Mouse (Mus musculus): Measurements from ENCODE around the gene Cisd2.

The Cisd2 gene

DNA sequence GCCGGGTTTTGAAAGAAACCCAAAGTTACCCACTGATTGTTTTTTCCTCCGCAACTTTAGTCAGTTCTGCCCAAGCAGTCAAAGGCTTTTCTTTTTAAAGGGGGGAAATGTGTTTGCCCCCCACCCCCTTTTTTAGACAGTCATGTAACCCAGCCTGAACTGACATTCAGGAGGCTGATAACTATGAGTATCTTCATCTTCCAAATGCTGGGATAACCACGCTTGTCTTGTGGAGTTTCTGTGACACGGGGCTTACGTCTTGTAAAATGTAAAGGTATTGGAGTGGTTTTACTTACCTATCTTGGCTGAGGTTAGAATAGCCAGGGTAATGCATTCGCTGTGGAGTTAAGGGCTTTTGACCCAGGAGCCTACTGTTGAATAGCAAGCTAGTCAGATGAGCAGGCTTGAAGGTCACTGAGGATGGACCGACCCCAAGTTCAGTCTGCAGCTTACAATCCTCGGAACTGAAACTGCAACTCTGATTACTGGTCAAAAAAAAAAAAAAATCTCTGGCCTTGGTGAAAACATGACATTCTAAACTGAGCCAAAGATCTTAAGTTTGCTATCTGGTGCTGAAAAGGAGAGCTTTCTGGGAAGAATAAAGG lies at the start of gene Cisd2:
Gene Cisd2 (minus strand): TSS at position 318 of the 605 bp plus-strand sequence.
- peak; percentile 36 for DNase-seq (ENCODE audit: low read depth, low spot score)

DNA sequence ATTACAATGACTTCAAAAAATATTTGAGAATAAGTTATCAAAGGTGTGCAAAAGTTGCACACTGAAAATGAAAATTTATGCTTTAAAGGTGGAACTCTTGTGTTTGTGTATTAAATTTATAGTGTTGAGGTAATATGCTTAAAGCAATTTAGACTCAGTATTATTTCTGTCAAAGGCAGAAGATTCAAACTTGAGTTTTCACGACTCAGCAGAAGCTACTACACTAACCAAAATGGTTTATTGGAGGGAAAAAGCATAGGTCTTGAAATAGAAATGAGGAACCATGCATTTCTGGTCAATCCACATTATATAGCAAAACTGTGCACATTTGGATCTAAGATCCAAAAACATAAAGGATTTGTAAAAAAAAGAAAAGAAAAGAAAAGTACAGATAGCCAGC lies 47.1 kb upstream of the Cisd2 start:
- no peak for DNase-seq (ENCODE audit: low read depth, low spot score)

DNA sequence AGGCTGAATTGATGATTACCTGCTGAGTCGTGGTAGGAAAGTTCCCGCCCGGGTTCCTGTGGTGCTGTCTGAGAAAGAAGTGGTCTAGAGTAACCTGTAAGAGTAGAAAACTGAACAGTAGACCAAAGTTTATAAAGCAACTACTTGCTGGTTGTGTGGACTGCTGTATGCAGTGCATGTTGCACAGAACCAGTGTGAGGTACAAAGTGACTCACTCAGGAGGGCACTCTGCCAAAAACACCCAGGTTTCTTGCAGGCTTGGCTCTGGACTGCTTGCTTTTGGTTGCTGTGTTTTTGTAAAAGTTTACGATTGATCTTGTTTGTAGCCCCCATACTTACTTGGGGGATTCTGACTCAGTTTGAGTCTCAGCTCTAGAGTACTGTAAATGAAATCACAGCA lies 46.2 kb upstream of the Cisd2 start:
- DNase-seq (ENCODE audit: low read depth, low spot score), result no peak

DNA sequence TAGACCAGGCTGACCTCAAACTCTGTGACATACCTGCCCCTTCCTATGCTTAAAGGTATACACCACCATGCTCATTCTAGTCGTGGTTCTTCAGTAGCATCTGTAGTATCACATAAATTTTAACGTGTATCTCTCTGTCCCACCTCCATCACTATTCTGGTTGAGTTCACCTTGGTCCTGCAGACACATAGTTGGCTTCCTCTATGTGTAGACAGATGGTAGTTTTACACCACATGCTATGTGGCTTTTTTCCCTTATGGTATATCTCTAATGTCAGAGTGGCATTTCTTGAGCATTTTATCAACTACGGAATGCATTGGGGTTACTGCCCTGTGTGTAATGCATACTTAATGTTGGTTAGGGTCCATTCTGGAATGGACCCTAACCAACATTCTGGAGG lies 45.4 kb upstream of the Cisd2 start:
- no peak for DNase-seq (ENCODE audit: low read depth, low spot score)

DNA sequence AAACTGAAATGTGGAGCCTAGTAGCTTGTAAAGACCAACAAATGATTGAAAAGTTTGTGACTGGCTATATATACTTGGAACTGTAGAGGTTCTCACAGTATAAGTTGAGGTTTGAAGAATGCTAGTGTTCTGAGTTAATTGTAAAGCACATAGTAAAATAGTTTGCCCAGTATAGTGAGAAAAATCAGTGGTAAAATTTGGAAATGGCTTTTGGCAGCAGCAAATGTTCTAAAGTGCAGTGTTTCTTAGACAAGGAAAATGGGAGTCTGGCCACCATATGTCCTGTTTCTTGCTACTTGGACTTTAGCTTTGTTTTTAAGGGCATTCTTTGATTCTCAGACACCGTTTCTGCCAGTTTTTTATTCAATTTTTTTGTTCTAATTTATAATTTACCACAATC lies 44.7 kb upstream of the Cisd2 start:
- no peak for DNase-seq (ENCODE audit: low read depth, low spot score)

DNA sequence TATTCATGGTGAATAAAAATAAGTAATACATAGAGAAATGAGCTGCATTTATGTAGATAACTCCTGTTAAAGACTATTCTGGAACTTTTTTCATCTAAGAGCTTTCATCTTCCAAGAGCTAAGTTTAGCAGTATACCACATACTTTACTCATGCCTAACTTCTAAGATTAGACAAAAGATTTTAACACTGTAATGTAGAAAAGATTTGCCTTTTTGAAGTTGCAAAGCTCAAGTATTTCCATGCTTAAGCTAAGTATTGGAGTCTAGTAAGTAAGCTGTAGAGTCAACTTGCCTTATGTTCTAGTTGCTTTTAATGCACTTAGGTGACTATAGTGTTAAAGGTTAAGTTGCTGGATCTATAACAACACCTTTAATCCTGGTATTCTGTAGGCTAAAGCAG lies 35.3 kb upstream of the Cisd2 start:
- no peak for DNase-seq (ENCODE audit: low read depth, low spot score)

DNA sequence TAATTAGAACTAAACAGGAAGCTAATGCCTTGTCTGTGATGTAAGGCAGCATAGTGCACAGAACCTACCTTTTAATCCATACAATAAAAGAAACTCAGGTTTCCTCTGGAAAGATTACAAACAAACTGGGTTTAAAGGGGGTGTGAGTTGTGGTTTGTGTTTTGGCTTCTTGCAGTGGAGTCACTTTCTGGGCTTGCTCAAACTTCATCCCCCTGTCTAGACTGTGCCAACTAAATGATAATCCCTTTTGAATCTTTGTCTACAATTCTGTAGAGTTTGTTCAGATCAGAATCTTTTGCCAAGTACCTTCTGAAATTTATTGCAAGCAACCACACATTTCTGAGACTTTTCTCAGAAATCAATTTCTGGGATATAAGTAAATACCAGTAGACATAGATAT lies 21.2 kb upstream of the Cisd2 start:
- no peak for DNase-seq (ENCODE audit: low read depth, low spot score)

DNA sequence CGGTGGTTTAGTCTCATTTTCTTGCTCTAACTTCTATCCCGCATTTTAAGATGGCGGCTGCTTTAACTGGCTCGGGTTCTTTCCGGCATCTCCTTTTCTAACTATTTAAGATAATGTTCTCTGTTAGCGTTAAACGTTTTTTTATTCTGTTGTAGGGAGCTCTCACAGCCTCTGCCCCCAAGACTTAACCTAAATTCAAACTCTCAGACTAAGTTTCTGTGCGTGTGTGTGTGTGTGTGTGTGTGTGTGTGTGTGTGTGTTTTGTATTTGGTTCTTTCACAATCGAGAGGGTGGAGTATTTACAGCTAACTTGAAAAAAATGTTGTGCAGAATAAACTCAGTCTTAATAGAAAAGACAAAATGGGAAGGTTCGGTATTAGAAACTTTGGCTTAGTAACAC lies 16.9 kb upstream of the Cisd2 start:
- no peak for DNase-seq (ENCODE audit: low read depth, low spot score)

DNA sequence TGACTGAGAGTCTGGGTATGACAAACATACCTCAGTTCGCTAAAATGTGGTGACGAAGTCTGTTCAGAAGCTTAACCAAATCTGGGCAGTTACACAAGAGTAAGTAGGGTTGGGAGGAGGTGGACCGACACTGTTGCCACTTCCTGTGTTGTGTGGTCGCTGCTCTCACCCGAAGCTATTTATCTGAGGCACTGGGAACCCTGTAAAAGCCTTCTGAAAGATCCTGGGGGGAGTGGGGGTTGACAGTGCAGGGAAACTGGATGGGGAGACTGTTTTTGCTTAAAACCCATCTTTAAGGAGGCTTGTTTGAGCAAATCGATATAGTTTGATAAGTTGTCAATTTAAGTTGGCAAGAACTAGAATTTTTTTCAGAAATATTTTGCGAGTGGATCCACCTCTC lies 16.5 kb upstream of the Cisd2 start:
- DNase-seq (ENCODE audit: low read depth, low spot score), result peak; percentile 64

DNA sequence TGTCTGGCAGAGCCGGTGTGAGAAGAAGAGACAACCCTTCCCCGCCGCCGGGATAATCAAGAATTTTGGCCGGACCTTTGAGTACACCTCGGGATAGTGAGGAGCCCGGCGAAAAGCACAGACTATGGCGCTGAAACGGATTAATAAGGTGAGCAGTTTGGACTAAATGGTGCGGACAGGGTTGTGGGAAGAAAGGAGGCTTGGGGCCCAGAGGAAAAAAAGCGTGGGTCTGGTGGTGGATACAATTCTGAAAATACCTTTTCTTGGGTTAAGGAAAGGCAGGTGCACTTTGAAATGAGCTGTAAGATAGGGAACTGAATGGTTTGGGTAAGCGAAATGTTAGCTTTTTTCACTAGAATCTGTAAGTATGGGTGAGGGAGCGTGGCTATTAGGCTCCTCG lies 15.9 kb upstream of the Cisd2 start:
- DNase-seq (ENCODE audit: low read depth, low spot score), result no peak

DNA sequence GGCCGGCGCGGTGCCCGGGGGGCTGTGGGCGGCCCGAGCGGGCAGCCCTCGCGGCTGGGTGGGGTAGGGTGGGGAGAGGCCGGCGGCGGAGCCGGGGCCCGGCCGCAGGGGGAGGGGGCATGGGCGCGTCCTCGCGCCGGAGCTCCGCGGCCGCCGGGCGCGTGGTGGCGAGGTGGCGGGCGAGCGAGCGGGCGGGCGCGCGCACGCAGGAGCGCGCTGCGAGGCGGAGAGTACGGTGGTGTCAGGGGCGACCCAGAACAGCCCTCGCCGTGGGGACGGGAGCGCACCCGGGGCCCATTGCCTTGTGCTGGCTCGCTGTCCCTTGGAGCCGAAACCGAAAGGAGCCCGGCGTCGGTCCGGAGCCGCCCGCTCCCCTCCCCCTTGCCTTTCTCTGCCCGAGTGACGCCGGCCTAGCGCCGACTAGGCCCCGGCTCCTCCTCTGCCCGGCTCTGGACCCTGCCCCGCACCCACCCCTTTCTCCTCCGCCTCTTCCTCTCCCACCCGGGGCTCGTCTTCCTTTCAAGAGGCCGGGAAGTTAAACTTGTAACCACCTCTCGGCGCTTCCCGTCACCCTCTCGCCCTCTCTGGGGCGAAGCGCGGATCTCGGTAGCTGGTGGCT lies 15.3 kb upstream of the Cisd2 start:
- peak; percentile 62 for DNase-seq (ENCODE audit: low read depth, low spot score)

DNA sequence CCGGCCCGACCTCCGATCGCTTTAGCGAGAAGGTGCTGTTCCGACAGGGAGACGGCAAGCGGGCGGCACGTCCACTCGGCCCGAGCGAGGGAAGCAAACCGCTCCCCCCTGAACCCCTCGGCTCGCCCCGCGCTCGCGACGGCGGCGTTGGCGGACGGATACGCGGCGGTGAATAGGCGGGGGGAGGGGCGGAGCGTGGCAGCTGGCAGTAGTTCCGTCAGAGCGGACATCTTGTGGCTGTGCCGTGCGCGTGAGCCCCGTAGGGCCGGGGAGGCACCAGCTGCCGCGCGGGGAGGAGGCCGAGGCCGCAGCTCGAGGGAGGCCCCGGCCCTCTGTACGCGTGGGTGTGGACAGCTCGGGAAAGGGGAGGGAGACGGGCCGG lies 14.8 kb upstream of the Cisd2 start:
- peak; percentile 72 for DNase-seq (ENCODE audit: low read depth, low spot score)

DNA sequence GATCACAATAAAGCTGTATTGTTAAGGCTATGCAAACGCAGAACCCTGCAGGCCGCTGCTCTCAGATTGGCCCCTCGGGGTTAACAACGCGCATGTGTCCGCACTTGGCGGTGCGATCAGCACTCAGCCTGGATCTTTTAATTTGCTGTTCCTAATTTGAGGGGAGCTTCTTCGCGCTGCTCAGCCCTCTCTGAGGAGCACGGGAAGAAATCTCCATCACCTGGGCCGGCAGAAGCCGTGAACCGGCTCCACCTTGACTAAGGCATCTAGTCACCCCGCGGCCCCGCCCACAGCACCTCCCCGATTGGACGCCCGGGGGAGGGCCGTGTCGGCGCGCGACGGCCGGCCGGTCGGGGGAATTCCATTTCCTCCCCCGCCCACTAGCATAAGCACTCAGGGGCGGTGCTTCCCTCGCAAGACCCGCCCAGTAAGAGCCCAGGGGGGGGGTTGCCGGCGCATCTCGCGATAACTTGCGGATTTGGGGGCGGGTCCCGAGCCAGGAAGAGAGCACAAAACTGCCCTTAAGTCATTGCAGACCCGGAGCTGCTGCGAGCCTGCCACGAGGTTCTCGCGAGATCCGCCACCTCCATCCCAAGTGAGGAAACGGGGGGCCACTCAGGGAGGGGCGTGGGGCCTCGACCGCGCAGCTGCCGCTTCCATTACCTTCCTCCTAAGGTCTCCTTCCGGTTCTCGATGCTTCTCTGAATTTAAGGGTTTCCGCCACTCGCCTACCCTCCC lies 14.2 kb upstream of the Cisd2 start, which contains the start of gene Ube2d3:
Gene Ube2d3 (plus strand): TSS at position 392 of the 738 bp plus-strand sequence.
- peak; percentile 94 for DNase-seq (ENCODE audit: low read depth, low spot score)

DNA sequence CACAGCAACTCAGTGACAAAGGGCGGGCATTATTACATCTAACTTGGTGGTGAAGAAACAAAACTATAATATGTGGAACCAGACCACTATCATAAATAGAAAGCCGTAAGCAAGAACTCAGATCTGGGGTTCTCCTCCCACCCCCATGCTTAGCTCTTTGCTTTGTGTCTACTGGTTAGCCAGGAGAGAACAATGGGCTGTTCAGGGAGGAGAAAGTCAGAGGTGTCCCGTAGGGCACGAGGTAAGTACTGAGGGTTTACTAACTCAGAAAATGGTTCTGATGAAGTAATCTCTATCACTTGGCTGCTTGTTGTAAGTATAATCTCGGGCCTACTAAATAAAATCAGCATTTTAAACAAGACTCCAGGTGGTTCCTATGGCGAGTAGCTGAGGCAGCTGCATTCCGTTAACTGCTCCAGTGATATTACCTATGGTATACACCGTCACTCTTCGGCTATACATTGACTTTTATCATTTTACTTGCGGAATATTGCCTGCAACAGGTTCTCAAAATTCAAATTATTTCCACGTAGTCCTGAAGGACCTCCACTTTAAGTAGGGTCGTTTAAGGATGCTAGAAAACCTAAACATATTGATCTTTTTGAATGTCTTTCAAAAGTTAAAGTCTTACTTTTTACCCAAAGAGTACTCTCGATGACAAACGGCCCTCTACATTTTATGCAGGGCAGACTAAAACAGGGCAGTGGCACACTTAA lies 13.3 kb upstream of the Cisd2 start:
- no peak for DNase-seq (ENCODE audit: low read depth, low spot score)

DNA sequence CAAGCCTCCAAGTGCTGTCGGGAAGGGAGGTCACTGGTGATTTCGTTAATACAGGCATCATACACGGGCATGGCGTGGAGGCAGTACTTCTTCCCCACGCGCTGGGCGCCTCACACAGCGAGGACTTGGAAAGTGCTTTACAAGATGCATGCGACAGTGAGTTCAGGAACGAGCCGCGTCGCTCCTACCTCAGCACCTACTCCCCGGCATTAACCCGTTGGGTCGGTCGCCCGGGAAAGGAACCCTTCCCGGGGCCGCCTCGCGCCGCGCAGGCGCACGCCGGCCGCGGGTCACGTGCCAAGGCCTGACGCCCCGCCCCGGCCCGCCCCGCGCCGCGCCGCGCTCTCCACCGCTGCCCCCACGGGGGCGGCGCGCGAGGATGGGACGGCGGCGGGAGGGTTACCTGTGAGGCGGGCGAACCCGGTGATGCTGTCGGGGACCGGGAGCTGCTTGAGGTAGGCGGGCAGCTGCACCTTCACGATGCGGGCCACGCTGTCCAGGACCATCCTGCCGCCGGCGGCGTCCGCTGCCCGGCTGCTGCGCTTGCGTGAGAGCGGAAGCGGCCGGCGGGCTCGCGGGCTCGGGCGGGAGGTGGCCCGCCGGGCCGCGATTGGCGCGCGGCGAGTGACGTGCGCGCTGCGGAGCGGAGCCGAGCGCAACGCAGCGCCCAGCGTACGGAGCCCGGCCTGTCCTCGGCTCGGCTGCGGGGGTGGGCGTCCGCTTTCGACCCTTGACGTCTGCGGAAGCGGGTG lies 693 bp downstream of the Cisd2 start:
- peak; percentile 82 for DNase-seq (ENCODE audit: low read depth, low spot score)

DNA sequence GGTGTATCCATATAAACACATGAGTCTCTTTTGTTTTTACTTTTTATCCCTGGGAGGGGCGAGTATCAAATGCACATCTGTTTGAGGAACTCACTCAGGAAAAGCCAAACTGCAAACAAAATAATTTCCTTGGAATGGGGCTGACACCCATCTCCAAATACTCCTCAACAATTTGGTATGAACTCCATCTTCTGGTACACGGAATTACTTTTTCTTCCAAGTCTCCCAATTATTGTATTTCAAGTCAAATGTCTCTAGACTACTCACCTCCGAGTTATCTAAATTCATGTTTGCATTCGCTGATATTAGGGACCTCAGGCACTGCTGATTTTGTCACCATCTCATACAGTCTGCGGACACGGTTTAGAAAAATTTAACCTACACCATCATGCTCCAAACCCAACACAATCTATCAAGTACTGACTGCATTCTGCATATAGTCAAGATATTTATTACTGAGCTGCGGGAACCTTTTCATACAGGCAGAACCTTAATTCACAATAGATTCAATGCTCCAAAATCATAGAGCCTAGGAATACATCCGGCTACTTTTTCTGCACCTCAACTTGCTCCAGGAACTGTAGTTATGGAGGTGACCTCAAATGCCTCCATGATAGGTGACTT lies 1.4 kb downstream of the Cisd2 start:
- DNase-seq (ENCODE audit: low read depth, low spot score), result peak; percentile 33

DNA sequence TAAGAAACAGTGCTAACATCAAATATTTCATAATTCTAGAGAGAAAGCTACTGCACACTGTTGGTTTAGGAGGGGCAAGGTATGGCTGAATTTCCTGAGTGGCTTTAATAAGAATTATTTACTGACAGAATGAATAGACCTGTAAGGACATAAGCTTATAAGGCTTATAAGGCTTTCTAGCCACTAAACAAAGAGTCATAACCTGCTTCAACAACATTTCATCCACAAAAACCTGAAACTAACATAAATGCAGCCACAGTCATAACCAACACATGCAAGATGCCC lies 2.5 kb downstream of the Cisd2 start:
- DNase-seq (ENCODE audit: low read depth, low spot score), result no peak

DNA sequence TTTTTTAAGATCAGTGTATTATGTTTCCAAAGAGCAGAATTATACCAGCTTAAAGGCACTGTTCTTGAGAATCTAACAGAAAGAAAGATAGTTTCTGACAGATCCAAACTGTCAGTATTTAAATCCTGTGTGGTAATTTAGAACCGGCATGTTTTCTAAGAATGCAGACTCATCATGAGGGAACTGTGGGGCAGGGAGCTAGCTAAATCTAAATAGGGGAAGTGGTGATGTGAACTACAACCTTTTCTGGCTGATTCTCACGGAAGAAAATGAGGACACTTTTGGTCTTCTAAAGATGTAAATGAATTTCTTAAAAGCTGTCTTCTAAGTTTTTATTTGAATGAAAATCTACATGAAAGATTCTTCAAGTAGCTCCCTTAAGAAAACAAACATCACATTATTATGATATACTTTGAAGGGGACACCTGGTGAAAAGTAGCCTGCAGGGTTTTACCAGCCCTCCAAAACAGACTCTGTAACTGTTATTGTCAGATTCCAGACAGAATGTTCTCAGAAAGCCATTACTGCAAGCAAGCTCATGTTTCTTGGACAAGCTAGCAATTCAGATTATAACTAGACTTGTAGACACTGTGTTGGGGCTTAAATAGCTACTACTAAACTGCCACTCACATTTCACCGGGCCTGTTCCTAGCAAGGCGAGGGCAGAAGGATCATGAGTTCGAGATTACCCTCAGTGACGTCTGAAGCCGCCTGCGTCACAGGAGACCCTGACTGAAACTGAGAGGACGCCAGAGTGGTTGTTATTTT lies 3.0 kb downstream of the Cisd2 start:
- peak; percentile 41 for DNase-seq (ENCODE audit: low read depth, low spot score)

DNA sequence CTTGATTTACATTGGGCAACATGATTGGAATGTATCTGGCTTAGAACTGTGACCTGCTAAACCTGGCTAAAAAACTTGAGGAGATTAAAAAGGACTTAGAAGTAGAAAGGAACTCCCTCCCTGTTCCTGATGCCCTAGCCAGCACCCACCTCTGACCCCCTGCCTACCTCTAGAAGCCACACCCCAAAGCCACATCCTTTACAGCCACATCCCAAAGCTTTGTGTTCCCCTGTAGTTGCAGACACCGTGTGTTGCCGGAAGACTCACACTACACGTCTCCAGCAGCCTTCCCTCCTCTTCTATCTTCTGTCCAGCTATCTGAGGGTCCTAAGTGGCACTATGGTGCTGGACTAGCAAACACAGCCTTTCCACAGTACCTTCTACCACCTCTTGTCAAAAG lies 5.9 kb downstream of the Cisd2 start:
- DNase-seq (ENCODE audit: low read depth, low spot score), result no peak

DNA sequence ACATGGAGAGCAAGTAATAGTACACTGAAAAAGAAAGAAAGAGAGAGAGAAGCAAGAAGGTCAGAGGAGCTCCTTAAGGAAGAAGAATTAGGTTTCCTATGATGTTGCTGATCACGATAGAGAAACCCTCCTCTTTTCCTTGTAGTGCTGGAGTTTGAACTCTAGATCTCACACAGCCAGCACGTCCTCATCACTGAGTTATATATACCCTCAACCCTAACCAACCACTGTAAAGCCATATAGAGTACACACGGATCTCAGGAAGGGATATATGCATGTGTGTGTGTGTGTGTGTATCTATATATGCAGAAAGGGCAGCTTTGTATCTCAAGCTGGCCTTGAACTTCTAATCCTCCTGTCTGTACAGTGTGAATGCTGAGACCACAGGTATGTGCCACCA lies 6.5 kb downstream of the Cisd2 start:
- DNase-seq (ENCODE audit: low read depth, low spot score), result no peak

DNA sequence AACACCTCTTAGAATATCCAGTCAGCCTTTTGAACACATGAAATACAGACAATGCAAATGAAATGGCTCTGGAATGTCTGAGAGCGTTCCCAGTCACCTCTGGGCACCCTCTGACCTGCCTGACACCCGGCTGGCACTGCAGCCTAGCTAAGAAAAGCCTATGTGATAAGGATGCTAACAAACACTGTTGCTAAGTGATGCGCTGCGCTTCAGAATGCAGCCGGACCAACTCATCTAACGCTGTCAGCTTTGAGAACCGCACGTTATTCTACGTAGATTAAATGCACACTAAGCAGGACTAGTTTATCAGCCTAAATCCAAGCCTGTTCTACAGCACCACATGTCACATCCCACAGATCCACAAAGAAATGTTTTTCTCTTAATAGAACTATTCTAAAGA lies 11.9 kb downstream of the Cisd2 start:
- no peak for DNase-seq (ENCODE audit: low read depth, low spot score)

All from c-Kit-negative CD71-positive TER-119-positive erythroid progenitor cells, embryonic 14.5 days (primary cell).